Mouse (Mus musculus): ENCODE results near the gene Olfr830.
"Not testable (repeated sequence)": the region's sequence is repeated elsewhere in the genome, so short reads cannot be mapped to it uniquely, and the experiment has no call there.

Olfr830 gene

GRCm38 (mm10) chr9:18874393-18874792, at the start of gene Olfr830:
Olfr830 (plus strand) TSS chr9:18874693.
- DNase-seq: no peak

- DNase-seq: no peak
Measured at GRCm38 (mm10) chr9:18854633-18855032, 19.9 kb upstream of the Olfr830 start, which contains the start of gene Olfr829. Olfr829 (plus strand) TSS chr9:18854933.

GRCm38 (mm10) chr9:18907699-18908098, 33.2 kb downstream of the Olfr830 start:
- DNase-seq: not testable (repeated sequence)

DNA sequence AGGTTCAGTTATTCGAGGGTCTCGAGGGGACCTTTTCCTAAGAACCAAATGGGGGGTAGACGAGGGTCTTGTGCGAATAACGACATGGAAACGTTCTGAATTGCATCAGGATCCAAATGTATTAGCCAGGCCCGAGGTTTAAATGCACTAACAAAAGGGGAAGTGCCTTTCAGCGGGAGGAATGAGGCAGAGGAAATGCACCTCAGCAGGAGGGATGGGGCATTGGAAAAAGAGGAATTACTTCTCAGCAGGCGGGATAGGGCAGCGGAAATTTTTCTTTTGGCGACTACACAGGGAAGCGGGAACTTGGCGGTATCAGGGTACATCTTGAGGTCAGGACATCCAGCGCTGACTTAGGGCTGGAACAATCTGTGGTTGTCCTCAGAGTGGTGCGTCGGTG, 53.4 kb downstream of the Olfr830 start:
- not testable (repeated sequence) for DNase-seq

Data from right cerebral cortex, adult 18-20 months (tissue).